Mouse (Mus musculus): Measurements from ENCODE around the gene Psg25. TPM values are rescaled to one million over a fixed set of nuclear protein-coding genes. Genes with fewer than 3 reads are reported as not detected.

Gene Psg25
- not detected for polyA plus RNA-seq (2017; shearing (Covaris generic))

DNA sequence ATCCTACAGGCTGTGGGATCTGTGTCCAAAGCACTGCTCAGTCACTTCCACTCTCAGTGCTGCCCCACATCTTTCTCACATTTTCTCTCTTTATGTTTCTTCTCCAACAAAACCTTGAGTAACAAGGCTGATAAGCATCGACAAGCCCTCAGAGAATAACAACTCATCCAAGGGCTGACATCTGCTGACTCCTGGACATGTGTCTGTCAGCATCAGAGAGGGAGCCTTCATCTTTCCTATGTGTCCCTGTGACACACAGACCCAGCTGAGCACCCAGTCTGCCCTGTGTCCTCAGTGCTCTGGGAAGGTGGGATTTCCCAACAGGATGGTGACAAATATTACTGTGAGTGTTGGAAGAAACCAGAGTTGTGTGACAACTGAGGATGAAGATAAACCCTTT lies at the start of gene Psg25:
TSS of gene Psg25 (minus strand) at position 101 of the 400 bp plus-strand sequence.

DNA sequence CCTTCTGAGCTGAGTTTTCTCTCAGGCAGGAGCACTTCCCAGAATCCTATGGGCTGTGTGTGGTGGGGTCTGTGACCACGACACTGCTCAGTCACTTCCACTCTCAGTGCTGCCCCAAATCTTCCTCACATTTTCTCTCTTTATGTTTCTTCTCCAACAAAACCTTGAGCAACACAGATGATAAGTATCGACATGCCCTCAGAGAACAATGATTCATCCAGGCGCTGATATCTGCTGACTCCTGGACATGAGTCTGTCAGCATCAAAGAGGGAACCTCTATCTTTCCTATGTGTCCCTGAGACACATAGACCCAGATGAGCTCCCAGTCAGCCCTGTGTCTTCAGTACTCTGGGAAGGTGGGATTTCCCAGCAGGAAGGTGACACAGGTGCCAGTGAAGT lies 35.1 kb upstream of the Psg25 start, which contains the start of gene Psg27:
TSS of gene Psg27 (minus strand) at position 101 of the 400 bp plus-strand sequence.

DNA sequence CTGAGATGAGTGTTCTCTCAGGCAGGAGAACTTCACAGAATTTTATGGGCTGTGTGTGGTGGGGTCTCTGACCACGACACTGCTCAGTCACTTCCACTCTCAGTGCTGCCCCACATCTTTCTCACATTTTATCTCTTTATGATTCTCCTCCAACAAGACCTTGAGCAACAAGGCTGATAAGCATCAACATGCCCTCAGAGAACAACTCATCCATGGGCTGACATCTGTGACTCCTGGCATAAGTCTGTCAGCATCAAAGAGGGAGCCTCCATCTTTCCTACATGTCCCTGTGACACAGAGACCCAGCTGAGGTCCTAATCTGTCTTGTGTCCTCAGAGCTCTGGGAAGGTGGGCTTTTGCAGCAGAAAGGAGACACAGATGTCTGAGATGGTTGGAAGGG lies 48.0 kb downstream of the Psg25 start, which contains the start of gene Psg26:
TSS of gene Psg26 (minus strand) at position 101 of the 400 bp plus-strand sequence.

Other genes starting within 250 kb of the Psg25 start
- not detected for gene Psg18, start 177.3 kb downstream of the Psg25 start, polyA plus RNA-seq (2017; shearing (Covaris generic))
- gene Psg28, start 100.2 kb downstream of the Psg25 start, polyA plus RNA-seq (2017; shearing (Covaris generic)): not detected
- gene Psg26, start 48.1 kb downstream of the Psg25 start, polyA plus RNA-seq (2017; shearing (Covaris generic)): not detected
- not detected for gene Psg27, start 35.0 kb upstream of the Psg25 start, polyA plus RNA-seq (2017; shearing (Covaris generic))
- 0.23 TPM for gene Psg23, start 84.2 kb upstream of the Psg25 start, polyA plus RNA-seq (2017; shearing (Covaris generic))
- not detected for gene Psg21, start 124.5 kb upstream of the Psg25 start, polyA plus RNA-seq (2017; shearing (Covaris generic))
- not detected for gene Psg20, start 153.9 kb upstream of the Psg25 start, polyA plus RNA-seq (2017; shearing (Covaris generic))
- gene Psg22, start 185.8 kb upstream of the Psg25 start, polyA plus RNA-seq (2017; shearing (Covaris generic)): not detected